Mouse (Mus musculus) heart, embryonic 10.5 days (tissue): ENCODE data around the gene Dnah6. TPM values are rescaled to one million over a fixed set of nuclear protein-coding genes. Genes with fewer than 3 reads are reported as not detected.

Experiments
- DNase-seq: peaks from one replicate; pipeline ENCODE4 v3.0.0-alpha.2; 2017; ENCODE audit warnings: low spot score
- H3K27ac ChIP-seq: fragments of 300-500 bp; sonication (generic); 2 replicates; pipeline ENCODE4 v1.5.1; 2016; ENCODE audit warnings: mild to moderate bottlenecking
- H3K27me3 ChIP-seq: fragments of 300-500 bp; sonication (generic); 2 replicates; pipeline ENCODE4 v1.6.1; 2016; ENCODE audit warnings: mild to moderate bottlenecking; ENCODE audit not compliant: poor library complexity, insufficient read depth, severe bottlenecking
- H3K36me3 ChIP-seq: fragments of 300-500 bp; sonication (generic); 2 replicates; pipeline ENCODE4 v1.6.1; 2016; ENCODE audit warnings: mild to moderate bottlenecking, moderate library complexity
- H3K4me1 ChIP-seq: fragments of 300-500 bp; sonication (generic); 2 replicates; pipeline ENCODE4 v1.6.1; 2016; ENCODE audit warnings: mild to moderate bottlenecking
- H3K4me3 ChIP-seq: fragments of 300-500 bp; sonication (generic); 2 replicates; pipeline ENCODE4 v1.5.1; 2016; ENCODE audit warnings: mild to moderate bottlenecking, moderate library complexity
- H3K9me3 ChIP-seq: fragments of 300-500 bp; sonication (generic); 2 replicates; pipeline ENCODE4 v1.6.1; 2016; ENCODE audit warnings: mild to moderate bottlenecking, moderate library complexity
- WGBS: fragments of 180-500 bp; shearing (Covaris S2); methylation state at CpG from one replicate; pipeline ENCODE4 v1.1.7; 2016; 5-methylcytosine and 5-hydroxymethylcytosine counted together
- polyA plus RNA-seq: library from polyadenylated mRNA; unstranded; fragments of >200 nt; fragmentation: Nextera tagmentation; extraction: Ambion mirVana; gene quantifications from 2 replicates; pipeline ENCODE4 v1.2.1, GENCODE M21; 2016

Gene Dnah6
- polyA plus RNA-seq, 1 experiment from 2014 or later: 0.01 TPM

- Histone ChIP-seq H3K27ac (peak overlapping the region; percentile 89), H3K27me3 (no peaks in the 10 kb centered on the region), H3K4me1 (peaks cover 8% of the 10 kb centered on the region; the same call in 1 of the 2 replicates), H3K9me3 (no peaks in the 10 kb centered on the region), H3K36me3 (peaks cover 3% of the 10 kb centered on the region; the same call in 1 of the 2 replicates), H3K4me3 (peak overlapping the region; percentile 55)
- WGBS: 36% methylated on average over 22 of the region's 23 CpGs
- peak; percentile 77 for DNase-seq
Measured at GRCm38 (mm10) chr6:73221958-73222735, 696 bp upstream of the Dnah6 start.

- H3K4me1 ChIP-seq: no peaks in the 10 kb centered on the region
- DNase-seq: no peak
- no peaks in the 10 kb centered on the region for H3K27me3 ChIP-seq
- H3K4me3 ChIP-seq: no peak overlapping the region
- H3K36me3 ChIP-seq: no peaks in the 10 kb centered on the region
- no peak overlapping the region for H3K27ac ChIP-seq
- no peaks in the 10 kb centered on the region for H3K9me3 ChIP-seq
Measured at GRCm38 (mm10) chr6:73211602-73212001, 9.8 kb downstream of the Dnah6 start.

GRCm38 (mm10) chr6:73211036-73211435, 10.4 kb downstream of the Dnah6 start:
- no peak overlapping the region for H3K27ac ChIP-seq
- H3K4me3 ChIP-seq: no peak overlapping the region
- no peaks in the 10 kb centered on the region for H3K4me1 ChIP-seq
- no peak for DNase-seq
- no peaks in the 10 kb centered on the region for H3K27me3 ChIP-seq
- no peaks in the 10 kb centered on the region for H3K9me3 ChIP-seq
- no peaks in the 10 kb centered on the region for H3K36me3 ChIP-seq
- WGBS: 84% methylated on average over 3 of the region's 3 CpGs

- WGBS: 79% methylated on average over 4 of the region's 4 CpGs
Measured at GRCm38 (mm10) chr6:73210445-73210972, 10.9 kb downstream of the Dnah6 start.

GRCm38 (mm10) chr6:73209598-73209997, 11.9 kb downstream of the Dnah6 start:
- DNase-seq: no peak
- Histone ChIP-seq H3K9me3 (no peaks in the 10 kb centered on the region), H3K4me1 (no peaks in the 10 kb centered on the region), H3K4me3 (no peak overlapping the region), H3K27me3 (no peaks in the 10 kb centered on the region), H3K27ac (no peak overlapping the region), H3K36me3 (no peaks in the 10 kb centered on the region)
- 90% methylated on average over 6 of the region's 6 CpGs for WGBS

More at GRCm38 (mm10) chr6:73210445-73210972, 10.9 kb downstream of the Dnah6 start:
- H3K4me3 ChIP-seq: no peak overlapping the region
- no peaks in the 10 kb centered on the region for H3K4me1 ChIP-seq
- no peaks in the 10 kb centered on the region for H3K36me3 ChIP-seq
- H3K27me3 ChIP-seq: no peaks in the 10 kb centered on the region
- no peak overlapping the region for H3K27ac ChIP-seq
- no peaks in the 10 kb centered on the region for H3K9me3 ChIP-seq
- DNase-seq: no peak

- H3K4me3 ChIP-seq: no peak overlapping the region
- H3K36me3 ChIP-seq: no peaks in the 10 kb centered on the region
- H3K27me3 ChIP-seq: no peaks in the 10 kb centered on the region
- DNase-seq: no peak
- H3K9me3 ChIP-seq: no peaks in the 10 kb centered on the region
- H3K4me1 ChIP-seq: no peaks in the 10 kb centered on the region
- 62% methylated on average over 4 of the region's 4 CpGs for WGBS
- H3K27ac ChIP-seq: no peak overlapping the region
Measured at GRCm38 (mm10) chr6:73204937-73205336, 16.5 kb downstream of the Dnah6 start.

GRCm38 (mm10) chr6:73203724-73204123, 17.7 kb downstream of the Dnah6 start:
- no peak for DNase-seq
- Histone ChIP-seq H3K27me3 (no peaks in the 10 kb centered on the region), H3K4me1 (no peaks in the 10 kb centered on the region), H3K36me3 (no peaks in the 10 kb centered on the region), H3K9me3 (no peaks in the 10 kb centered on the region), H3K4me3 (no peak overlapping the region), H3K27ac (no peak overlapping the region)
- 65% methylated on average over 2 of the region's 2 CpGs for WGBS

GRCm38 (mm10) chr6:73195291-73195690, 26.2 kb downstream of the Dnah6 start:
- H3K27me3 ChIP-seq: no peaks in the 10 kb centered on the region
- H3K4me3 ChIP-seq: no peak overlapping the region
- DNase-seq: no peak
- no peak overlapping the region for H3K27ac ChIP-seq
- no peaks in the 10 kb centered on the region for H3K4me1 ChIP-seq
- no peaks in the 10 kb centered on the region for H3K9me3 ChIP-seq
- no peaks in the 10 kb centered on the region for H3K36me3 ChIP-seq
- 87% methylated on average over 13 of the region's 13 CpGs for WGBS

- peaks cover 11% of the 10 kb centered on the region; the same call in 1 of the 2 replicates for H3K4me1 ChIP-seq
- WGBS: 71% methylated on average over 6 of the region's 6 CpGs
- no peak for DNase-seq
- H3K27ac ChIP-seq: no peak overlapping the region
- no peak overlapping the region for H3K4me3 ChIP-seq
- no peaks in the 10 kb centered on the region for H3K36me3 ChIP-seq
- no peaks in the 10 kb centered on the region for H3K9me3 ChIP-seq
- no peaks in the 10 kb centered on the region for H3K27me3 ChIP-seq
Measured at GRCm38 (mm10) chr6:73190756-73191155, 30.7 kb downstream of the Dnah6 start.

- no peak for DNase-seq
- no peak overlapping the region for H3K4me3 ChIP-seq
- H3K4me1 ChIP-seq: peaks cover 11% of the 10 kb centered on the region; the same call in 1 of the 2 replicates
- H3K27ac ChIP-seq: no peak overlapping the region
- H3K9me3 ChIP-seq: no peaks in the 10 kb centered on the region
- no peaks in the 10 kb centered on the region for H3K36me3 ChIP-seq
- no peaks in the 10 kb centered on the region for H3K27me3 ChIP-seq
- WGBS: 63% methylated on average over 5 of the region's 5 CpGs
Measured at GRCm38 (mm10) chr6:73184276-73184675, 37.2 kb downstream of the Dnah6 start.

- DNase-seq: no peak
- Histone ChIP-seq H3K27me3 (no peaks in the 10 kb centered on the region), H3K4me3 (no peak overlapping the region), H3K36me3 (no peaks in the 10 kb centered on the region), H3K9me3 (no peaks in the 10 kb centered on the region), H3K27ac (no peak overlapping the region), H3K4me1 (0 out of 2 replicates have a peak, but pooled peaks cover 4% of the 10 kb centered on the region)
- 49% methylated on average over 3 of the region's 3 CpGs for WGBS
Measured at GRCm38 (mm10) chr6:73182987-73183386, 38.5 kb downstream of the Dnah6 start.

GRCm38 (mm10) chr6:73182410-73182809, 39.0 kb downstream of the Dnah6 start:
- 42% methylated on average over 3 of the region's 3 CpGs for WGBS
- DNase-seq: no peak
- Histone ChIP-seq H3K4me3 (no peak overlapping the region), H3K27ac (no peak overlapping the region), H3K36me3 (no peaks in the 10 kb centered on the region), H3K27me3 (no peaks in the 10 kb centered on the region), H3K9me3 (no peaks in the 10 kb centered on the region), H3K4me1 (0 out of 2 replicates have a peak, but pooled peaks cover 3% of the 10 kb centered on the region)

GRCm38 (mm10) chr6:73182006-73182405, 39.4 kb downstream of the Dnah6 start:
- Histone ChIP-seq H3K27ac (no peak overlapping the region), H3K9me3 (no peaks in the 10 kb centered on the region), H3K4me1 (no peaks in the 10 kb centered on the region), H3K4me3 (no peak overlapping the region), H3K36me3 (no peaks in the 10 kb centered on the region), H3K27me3 (no peaks in the 10 kb centered on the region)
- DNase-seq: no peak
- 72% methylated on average over 4 of the region's 4 CpGs for WGBS
